Mouse (Mus musculus): ENCODE data around the gene Vangl2. TPM values are rescaled to one million over a fixed set of nuclear protein-coding genes. Genes with fewer than 3 reads are reported as not detected.

Vangl2 gene
- total RNA-seq, 2 experiments from 2014 or later: 0.77 to 0.95 TPM

DNA sequence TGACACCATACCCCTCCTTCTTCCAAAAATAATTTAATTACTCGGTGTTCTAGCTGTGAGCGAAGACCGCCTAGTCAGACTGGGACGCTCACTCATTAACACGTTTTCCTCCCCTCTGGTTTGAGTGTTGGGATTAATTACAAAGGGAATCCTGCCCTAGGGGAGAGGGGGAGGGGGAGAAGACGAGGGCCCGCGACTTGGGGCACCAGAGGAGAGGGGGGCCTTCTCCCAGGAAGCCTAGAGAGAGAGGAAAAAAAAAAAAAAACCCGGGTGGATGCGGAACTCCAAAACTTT lies 488 bp downstream of the Vangl2 start:
- DNase-seq: no peak

DNA sequence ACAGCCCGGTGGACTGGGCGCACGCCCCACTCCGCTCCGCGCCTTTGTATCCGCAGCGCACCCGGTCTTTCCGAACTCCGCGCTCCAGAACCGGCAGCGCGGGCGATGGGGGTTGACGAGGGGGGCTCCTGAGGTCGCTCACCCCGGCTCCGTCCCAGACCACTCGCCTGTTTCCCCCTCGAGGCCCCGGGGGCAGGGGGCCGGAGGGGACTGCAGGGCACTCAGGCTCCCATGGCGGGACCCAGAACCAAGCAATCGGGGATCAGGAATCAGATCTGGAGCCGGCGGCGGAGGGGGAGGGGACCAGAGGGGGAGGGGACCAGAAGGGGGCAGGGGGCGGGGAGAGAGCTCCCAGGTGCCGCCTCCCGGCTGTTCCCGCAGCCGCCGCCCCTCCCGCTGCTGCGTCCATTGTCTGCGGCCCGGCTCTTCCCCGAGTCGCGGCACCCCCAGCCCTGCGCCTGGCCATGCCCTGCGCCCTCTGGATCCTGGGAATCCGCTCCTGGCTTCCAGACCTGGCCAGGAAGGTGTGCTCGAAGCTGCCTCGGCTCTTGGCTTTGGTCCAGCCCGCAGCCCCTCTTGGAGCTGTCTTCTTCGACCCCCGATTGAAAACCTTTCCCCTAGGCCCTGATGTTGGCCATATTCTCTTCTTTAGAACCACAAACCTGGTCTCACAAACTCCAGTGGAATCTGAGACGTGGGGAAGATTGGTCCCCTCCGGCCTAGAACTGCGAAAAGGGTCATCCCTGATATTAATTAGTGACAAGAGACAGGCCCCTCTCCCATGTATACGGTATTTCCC lies 1.0 kb downstream of the Vangl2 start:
- peak; percentile 80 to 87 for DNase-seq

DNA sequence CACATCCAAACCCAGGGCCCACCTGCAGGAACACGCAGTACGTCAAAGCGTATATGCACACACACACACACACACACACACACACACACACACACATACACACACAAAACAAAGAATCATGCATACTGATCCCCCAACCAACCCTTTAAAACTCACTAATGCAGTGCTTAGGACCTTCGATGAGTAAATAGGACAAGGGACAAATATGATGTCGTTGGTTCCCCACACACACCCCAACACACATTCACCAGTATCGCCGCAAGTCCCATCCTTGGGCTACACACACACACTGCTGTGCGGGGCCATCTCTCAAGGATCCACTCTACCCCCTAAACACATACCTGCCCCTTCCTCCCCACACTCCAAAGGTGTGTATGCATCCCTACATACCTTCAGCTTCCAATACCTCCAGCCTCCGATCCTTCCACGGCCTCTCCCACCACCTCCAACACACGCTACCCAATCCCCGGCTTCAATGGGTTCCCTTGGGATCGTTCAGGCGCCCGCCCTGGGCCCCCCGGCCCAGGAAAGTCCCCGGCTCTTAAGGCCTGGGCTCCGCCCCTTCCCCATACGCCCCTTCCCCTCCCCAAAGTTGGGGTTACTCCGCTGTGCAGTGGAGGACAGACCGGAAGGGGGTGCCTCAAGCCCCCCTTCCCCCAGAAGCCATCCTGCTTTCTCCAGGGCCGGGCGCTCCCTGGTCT lies 1.9 kb downstream of the Vangl2 start:
- peak in 1 of 2 experiments; percentile 27 for DNase-seq

DNA sequence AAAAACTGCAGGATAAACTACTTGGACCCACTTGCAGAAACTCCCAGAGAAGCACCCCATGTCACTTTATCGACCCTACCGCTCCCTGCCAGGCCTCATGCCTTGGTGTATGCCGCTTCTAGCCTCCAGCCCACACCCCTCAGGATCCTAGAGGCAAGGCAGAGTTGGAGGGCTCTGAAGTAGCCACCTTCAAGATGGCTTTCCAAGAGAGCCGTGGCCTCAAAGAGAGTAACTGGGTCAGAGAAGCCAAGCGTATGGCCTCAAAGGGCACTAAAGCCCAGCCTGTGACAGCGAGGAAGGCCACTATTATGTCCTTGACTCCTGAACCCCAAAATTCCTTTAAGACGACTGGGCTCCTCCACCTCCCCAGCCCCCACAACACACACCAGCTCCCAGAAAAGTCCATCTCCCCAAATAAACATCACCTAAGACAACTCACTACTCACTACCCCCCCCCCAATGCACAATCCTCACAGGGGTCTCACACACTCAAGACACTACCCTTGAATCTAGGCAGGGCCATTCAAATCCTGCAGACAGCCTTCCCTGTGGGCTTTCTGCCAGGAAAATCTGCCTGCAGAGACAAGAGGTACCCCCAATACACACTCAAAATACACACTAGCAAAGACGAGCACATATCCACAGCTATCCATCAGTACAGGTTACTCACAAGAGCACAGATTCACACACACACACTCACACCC lies 2.9 kb downstream of the Vangl2 start:
- DNase-seq: no peak

DNA sequence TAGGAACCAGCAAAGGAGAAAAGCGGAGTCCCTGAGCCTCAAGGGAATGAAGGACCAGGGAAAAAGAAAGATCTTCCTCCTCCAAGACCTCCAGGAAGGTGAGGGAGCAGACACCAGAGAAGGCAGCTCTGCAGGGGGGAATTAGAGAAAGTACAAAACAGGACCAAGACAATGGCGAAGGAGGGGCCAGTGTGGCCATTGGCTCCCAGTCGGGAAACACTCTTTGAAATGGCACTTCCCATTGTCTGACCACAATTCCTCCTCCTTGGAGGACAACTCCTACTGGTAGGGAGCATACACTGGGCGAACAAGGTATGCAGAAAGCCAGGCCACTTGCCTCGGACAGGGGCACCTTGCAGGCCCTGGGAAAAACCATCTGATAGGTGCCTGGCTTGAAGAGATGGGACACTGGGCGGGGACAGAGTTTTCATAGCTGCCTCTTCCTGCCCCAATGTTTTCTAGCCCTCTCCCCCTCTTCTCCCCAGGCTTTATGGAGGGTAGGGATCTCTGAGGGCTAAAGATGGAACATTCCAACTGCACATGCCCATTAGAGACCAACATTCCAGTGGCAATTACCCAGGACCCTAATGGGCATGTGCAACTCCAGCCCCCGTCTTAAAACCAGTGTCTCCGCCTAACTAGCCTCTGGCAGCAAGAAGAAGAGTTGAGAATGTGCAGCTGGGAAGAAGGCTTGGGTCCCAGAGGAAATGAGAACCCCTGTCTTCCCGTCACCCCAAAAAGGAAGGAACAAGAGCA lies 3.9 kb downstream of the Vangl2 start:
- no peak for DNase-seq

DNA sequence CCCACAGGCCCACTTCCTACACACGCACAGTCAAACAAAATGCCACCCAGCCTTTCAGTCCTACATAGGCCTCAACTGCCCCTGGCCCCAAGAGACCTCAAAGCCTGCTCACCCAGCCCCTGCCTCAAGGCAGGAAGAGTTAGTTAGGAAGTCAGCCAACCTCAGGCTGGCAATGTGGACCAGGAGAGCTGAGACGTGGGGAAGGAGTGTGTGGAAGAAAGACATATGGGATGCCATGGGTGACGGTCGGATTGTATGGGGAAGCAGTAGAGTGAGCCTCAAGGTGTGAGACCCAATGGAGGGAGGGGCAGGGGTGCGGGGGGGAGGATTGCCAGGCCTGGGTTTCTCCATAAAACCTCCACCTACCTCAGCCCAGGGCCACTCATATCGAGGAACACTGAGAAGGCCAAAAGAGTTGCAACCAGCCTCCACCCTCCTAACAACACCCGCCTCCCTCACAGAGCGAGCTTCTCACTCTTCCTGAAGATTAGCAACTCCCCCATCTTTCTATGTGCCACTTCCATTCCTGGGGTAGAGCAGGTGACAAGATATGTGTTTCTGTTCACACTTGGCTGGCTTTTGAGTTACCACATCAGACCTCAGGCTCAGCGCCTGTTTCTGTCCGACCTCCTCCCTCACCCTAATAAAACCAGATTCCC lies 8.3 kb downstream of the Vangl2 start:
- no peak for DNase-seq

DNA sequence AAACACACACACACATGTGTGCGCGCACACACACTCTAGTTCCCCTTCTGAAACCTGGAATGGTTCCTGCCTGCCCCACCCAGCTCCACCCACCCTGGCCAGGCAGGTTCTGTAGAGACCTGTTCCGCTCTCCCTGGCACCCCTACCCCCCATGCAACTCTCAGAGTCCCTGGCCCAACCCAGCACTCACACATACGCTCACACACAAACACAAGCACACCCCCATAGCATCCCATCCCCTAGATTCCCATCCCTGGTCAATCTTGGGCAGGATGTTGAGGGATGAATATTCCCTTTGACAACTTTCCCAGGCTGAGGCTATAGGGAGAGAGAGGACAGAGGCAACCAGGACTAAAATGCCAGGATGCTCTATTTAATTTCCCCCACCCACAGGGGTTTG lies 8.9 kb downstream of the Vangl2 start:
- DNase-seq: no peak

DNA sequence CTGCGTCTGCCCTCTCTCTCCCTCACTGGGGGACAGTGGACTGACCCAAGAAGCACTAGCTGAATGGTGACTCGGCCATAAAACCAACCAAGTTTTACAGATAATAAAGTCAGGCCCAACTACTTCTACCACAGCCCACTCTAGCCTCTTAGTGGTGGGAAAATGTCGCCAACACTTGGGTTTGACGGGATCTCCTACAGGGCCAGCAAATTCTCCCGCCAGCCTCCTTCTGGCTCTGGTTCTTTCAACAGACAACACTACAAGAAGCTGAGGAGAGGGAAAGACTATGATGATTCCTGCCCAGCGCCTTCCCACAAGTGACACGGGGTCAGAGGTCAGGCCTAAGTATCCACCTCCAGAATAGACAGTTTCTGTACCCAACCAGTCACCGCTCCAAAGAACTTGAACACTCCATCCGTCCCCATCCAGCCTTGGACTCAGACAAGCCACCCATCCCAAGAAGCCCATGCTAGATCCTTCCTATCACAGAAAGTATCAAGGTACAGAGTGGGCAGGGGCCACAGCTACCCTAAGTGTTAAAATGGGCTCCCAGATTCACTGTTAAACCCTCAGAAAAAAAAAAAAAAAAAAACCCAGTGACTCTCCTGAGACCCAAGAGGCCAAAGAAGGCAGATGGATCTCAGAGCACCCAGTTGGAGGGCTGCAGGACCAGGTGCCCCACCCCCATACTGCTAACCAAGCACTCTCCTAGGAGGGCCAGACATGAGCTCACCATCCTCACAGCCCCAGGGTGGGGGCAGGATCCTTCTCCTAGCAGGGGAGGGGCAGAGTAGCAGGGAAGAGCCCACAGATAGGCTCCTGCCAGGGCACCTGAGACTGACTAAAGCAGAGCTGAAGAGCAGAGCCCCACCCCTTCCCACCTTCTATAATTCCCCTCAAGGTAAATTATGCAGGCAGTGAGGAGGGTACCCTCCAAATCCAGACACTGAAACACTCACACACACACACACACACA lies 9.6 kb downstream of the Vangl2 start:
- no peak for DNase-seq

DNA sequence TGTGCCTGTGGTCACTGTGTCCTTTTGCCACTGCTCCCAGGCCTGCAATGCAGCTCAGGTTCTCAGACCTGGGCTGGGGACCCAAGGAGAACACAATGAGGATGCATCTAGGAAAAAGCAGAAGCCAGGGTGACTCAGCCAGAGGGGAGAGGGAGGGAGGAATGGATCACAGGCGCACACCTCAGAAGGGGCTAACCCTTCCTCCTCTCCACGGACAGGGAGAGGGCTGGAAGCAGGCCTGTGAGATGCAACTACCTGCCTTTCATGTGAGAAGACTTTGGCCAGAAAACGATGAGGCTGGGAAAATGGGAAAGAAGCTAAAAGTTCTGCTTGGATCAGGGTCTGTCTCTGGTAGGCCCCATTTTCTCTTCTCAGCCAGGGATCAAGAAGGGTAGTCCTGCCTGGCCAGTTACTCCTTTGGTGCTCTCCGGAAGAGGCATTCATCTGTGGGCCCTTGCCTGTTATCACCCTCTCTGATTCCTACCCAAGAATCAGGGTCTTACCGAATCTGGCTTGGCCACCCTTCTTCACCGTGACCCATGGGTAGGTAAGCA lies 10.7 kb downstream of the Vangl2 start:
- DNase-seq: no peak

DNA sequence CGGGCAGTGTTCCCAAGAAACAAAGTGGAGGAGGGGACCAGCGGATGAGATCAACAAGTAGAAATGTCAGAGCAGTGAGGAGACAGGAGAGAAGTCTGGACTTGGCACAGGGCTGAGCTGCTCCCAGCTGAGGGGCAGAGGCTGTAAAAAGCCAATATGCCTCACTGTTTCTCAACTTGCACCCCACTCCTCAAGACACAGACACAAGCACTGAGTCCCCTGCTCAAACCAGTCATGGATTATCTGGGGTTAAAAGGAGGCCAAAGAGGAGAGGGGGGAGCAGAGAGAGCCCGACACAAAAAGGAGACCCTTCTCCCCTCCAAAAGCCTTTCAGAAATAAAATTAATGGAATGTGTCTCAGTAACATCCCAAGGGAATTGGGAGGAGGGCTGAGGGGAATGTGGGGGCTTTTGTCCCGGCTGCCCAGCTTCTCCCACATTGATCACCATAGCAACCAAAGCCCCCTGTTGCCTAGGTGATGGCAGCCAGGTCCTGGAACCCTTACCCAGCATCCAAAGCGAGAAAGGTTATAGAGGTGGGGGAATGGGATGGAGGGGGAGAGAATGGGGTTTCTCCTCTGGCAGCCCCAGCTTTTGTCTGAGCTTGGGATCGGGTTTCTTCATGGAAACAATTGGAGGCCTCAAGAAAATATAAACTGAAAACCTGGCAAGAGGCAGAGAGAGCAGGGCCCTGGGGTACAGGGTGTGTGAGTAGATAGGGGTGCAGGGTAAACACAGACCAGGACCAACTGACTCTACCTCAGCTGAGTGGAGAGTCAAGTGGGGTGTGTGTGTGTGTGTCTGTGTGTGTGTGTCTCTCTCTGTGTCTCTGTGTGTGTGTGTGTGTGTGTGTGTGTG lies 11.4 kb downstream of the Vangl2 start:
- DNase-seq: no peak

DNA sequence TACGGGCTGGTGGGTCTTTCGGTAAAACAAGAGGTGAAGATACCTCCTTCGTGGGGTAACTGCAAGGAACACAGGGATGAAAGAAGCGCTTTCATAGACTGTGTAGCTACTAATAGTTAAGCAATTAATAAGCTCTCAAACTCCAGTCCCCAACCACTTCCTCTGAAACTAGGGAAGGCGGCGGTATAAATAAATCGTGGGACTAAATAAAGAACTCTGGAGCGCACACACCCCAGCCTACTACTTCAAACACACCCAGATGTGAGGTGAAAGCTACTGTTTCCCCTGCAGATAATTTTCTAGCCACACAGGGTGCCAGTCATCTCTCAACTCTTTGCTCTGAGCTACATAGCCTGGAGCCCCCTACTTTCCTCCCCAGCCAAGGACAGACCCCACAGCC lies 12.2 kb downstream of the Vangl2 start:
- DNase-seq: no peak

DNA sequence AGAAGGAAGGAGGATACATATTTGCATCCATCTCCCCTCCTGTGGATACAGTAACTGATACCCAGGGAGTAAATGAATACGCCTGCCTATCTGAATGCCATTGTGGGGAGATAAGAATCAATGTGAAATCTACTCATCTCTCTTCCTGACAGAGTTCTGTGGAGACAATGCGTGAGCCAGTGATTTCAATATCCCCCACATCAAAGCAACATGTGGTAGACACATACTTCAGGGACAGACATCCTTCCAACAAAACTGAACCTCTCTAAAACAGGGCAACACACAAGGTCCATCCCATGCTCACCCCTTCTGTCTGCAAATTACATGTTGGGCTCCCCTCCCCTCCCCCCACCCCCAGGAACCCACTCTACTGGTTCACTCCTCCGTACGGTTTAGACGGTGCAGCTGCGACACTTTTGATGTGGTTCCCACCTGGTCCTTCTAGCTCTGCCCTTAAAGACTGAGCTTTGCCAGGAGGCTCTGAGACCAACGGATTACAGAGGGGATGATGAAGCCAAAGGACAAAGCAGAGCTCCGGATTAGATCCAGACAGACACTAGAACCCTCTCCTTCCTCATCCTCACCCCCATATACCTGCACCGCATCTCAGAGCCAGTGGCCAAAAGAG lies 12.8 kb downstream of the Vangl2 start:
- DNase-seq: no peak

DNA sequence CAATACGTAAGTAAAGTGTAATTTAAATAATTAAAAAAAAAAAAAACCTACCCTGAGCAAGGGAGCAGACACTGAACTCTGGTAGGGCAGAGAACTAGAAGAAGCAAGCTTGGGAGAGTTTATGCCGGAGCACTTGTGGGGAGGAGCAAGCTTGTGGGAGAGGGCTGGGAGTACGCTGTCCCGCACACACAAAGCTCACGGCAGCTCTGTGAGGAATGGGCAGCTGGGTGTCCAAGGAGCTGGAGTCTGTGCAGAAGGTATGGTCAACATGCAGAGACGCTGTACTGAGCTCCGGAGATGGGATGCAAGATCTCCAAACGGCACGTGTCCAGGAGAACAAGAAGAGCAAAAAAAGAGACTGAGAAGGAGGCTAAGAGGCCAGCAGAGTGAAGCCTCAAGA lies 13.5 kb downstream of the Vangl2 start:
- DNase-seq: no peak

DNA sequence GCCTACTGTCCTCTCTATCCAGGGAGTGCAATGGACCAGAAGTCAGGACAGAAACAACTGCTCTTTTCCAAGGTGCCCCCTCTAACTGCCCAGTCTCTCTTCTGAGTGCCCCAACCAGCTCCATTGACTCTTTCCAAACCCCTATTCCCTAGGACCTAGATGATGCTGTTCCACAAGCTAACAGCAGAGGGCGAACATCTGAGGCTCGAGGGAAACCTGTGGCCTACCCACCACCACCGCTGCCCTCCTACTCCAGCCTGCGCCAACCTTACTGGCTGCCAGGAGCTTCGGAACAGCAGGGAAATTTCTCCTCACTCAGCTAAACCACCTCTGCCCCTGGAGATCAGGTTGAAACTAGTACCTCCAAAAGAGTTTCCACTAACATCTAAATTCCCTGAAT lies 16.2 kb downstream of the Vangl2 start:
- DNase-seq: peak; percentile 43 to 80

DNA sequence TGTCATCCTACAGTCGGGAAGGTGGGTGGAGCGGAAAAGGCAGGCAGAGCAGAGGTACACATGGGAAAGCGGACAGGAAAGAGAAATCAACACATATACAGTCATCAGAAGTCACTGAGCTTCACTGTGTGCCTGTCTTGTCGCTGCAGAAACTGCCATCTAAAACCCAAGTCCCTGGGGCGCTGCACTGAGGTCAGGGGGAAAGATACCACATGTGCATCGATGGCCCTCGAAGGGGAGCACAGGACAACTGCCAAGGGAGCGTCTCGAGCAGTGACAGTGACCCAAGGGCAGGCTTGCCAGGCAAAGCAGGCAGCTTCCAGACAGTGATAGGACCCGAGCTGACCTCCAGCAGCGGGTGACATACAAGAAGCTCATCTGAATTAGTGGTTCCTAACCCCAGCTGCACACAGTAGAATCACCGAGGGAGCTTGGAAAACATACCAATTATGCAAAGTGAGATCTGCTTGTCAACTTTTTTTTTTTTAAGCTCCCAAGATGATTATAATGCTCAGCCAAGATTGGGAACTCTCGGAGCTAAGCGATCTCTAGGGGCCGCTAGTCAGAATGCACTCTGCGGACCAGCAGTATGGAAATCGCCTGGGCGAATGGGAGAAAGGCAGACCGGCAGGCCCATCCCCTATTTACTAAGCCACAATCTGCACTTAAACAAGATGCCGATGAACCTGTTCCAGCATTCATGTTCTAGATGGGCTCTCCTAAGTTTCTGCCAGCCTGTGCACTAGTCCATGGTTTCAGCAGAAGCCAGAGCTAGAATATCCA lies 18.0 kb downstream of the Vangl2 start:
- DNase-seq: no peak

DNA sequence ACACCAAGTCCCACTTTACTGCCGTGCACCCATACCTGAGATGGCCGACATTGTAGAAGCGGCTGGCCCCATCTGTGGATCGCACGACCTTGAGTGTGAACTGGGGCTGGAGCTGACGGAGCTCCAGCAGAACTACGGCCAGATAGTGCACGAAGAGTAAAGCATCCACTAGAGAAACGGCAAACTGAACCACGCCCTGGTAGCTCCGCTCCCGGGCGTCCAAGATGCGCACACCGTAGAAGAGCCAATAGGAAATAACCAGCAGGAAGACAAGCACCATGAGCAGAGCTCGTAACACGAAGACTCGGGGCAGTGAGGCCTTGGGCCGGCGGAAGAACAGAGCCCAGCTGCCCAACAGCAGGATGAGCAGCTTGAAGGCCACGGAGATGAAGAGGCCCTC lies 18.8 kb downstream of the Vangl2 start:
- no peak for DNase-seq

DNA sequence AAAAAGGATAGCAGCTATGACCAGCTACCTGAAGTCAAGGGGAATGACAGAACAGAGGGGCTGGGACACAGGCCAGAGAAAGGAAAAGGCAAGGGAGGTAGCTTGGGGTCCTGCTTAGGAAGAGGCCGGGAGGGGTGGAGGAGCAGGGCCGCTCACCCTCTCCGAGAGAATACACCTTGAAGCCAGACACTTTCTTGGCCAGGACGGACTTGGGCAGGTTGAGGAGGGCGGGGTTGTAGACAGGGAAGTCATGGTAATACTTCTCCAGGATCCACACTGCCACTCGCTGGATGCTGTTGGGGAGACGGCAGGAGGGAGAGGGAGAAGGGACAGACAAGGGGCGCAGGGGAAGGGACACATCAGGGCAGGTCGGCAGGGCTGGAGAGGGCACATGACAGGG lies 19.9 kb downstream of the Vangl2 start:
- no peak for DNase-seq

DNA sequence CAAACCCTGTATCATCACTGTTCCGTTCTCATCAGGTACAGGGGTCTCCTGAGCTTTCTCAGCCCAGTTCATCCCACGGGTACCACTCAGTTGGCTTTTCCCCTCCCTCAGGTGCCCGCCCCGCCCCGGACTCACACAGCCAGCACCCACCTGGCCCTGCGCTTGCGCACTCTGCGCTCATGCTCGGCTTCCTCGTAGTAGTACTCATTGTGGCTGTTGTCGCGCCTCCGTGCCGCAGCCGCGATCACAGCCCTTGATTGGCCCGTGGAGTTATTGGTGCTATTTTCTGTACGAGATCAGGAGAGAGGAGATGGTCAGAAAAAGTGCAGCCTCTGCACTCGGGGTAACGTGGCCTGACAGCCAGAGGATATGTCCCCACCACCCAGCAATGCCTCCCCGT lies 20.5 kb downstream of the Vangl2 start:
- no peak for DNase-seq
